Comparison of ENCODE assay signal across 20 mouse cellular contexts in the genomic region with DNA sequence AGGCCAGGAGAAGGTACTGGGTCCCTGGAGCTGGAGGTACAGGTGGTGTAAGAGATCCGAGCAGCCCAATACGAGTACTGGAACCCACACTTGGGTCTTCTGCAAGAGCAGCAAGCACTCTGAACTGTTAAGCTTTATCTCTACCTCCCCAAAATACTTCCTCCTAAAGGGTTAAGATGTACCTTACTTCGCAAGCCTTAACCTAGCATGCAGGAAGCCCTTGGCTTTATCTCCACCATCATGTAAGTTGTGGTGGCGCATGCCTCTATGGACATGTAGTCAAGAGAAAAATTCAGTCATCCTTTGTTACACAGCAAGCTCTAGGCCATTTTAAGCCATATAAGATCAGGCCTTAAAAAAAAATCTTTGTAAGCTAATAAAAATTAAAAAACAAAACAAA.
"Had no signal": no experiment of that assay in that cellular context is flagged by ENCODE, and none has a peak within 500 bp of the region (broad histone marks: within the 10 kb centered on the region; RNA-seq: fewer than 3 reads in every experiment).

No protein-coding gene starts in this region.

- H3K4me3 ChIP-seq: liver, embryonic 15.5 days; lung, embryonic 15.5 days; midbrain, embryonic 10.5 days; midbrain, embryonic 12.5 days; myocyte; neural tube, embryonic 13.5 days; neural tube, embryonic 15.5 days; stomach, embryonic 15.5 days had no signal

- ATAC-seq: liver, postnatal 0 days; lung, postnatal 0 days; midbrain, embryonic 16.5 days had no signal

- H3K4me1 ChIP-seq: liver, embryonic 15.5 days; lung, embryonic 15.5 days; midbrain, embryonic 10.5 days; midbrain, embryonic 12.5 days; neural tube, embryonic 13.5 days; neural tube, embryonic 15.5 days; stomach, embryonic 15.5 days had no signal

- H3K27me3 ChIP-seq: liver, embryonic 15.5 days; lung, embryonic 15.5 days; midbrain, embryonic 12.5 days; neural tube, embryonic 13.5 days; neural tube, embryonic 15.5 days; stomach, embryonic 15.5 days had no signal

- H3K27ac ChIP-seq: liver, embryonic 15.5 days; lung, embryonic 15.5 days; midbrain, embryonic 10.5 days; midbrain, embryonic 12.5 days; neural tube, embryonic 13.5 days; neural tube, embryonic 15.5 days; stomach, embryonic 15.5 days; stomach, postnatal 0 days had no signal

- DNase-seq: liver, postnatal 0 days; lung, adult 2 months; lung, postnatal 14 days; lung, postnatal 36 days; midbrain, embryonic 14.5 days; right cerebral cortex, postnatal 14 days; thymus, adult 2 months; thymus, postnatal 14 days; thymus, postnatal 4 days had no signal

- H3K9ac ChIP-seq: liver, embryonic 15.5 days; liver, postnatal 0 days; lung, embryonic 15.5 days; midbrain, embryonic 12.5 days; neural tube, embryonic 13.5 days; neural tube, embryonic 15.5 days; stomach, embryonic 15.5 days had no signal

- H3K4me2 ChIP-seq: liver, embryonic 15.5 days; lung, embryonic 15.5 days; midbrain, embryonic 12.5 days; neural tube, embryonic 13.5 days; neural tube, embryonic 15.5 days; stomach, embryonic 15.5 days had no signal

- H3K9me3 ChIP-seq: liver, embryonic 15.5 days; lung, embryonic 15.5 days; midbrain, embryonic 10.5 days; midbrain, embryonic 12.5 days; neural tube, embryonic 13.5 days; neural tube, embryonic 15.5 days; stomach, embryonic 15.5 days had no signal
